Mouse (Mus musculus): ENCODE measurements around the gene Ppm1h. TPM values are rescaled to one million over a fixed set of nuclear protein-coding genes. Genes with fewer than 3 reads are reported as not detected.

The Ppm1h gene
- polyA plus RNA-seq, 1 experiment from 2014 or later, result 4.5 TPM

- Histone ChIP-seq H3K9me3 (replicated peaks) (no peaks in the 10 kb centered on the region), H3K36me3 (no peaks in the 10 kb centered on the region), H3K9ac (no peak overlapping the region), H3K4me1 (peaks cover 18% of the 10 kb centered on the region), H3K27ac (replicated peaks) (no peak overlapping the region), H3K4me3 (replicated peaks) (peak overlapping the region; percentile 73), H3K27me3 (peaks cover 17% of the 10 kb centered on the region), H3K4me2 (replicated peaks) (peak overlapping the region; percentile 99)
- no peak for ATAC-seq (ENCODE audit: insufficient number of reproducible peaks, low FRiP score, low TSS enrichment, low read depth)
- 3% methylated on average over 18 of the region's 19 CpGs for WGBS
These were observed 2.0 kb downstream of the Ppm1h start for GRCm38 (mm10) chr10:122680387-122681084.

GRCm38 (mm10) chr10:122681085-122681408, 2.5 kb downstream of the Ppm1h start:
- Histone ChIP-seq H3K9ac (no peak overlapping the region), H3K4me1 (peaks cover 18% of the 10 kb centered on the region), H3K4me3 (replicated peaks) (no peak overlapping the region), H3K27me3 (peaks cover 14% of the 10 kb centered on the region), H3K36me3 (no peaks in the 10 kb centered on the region), H3K9me3 (replicated peaks) (no peaks in the 10 kb centered on the region), H3K27ac (replicated peaks) (no peak overlapping the region), H3K4me2 (replicated peaks) (no peak overlapping the region)
- ATAC-seq (ENCODE audit: insufficient number of reproducible peaks, low FRiP score, low TSS enrichment, low read depth), result no peak
- 33% methylated on average over 4 of the region's 4 CpGs for WGBS

GRCm38 (mm10) chr10:122683819-122684330, 5.3 kb downstream of the Ppm1h start:
- no peak overlapping the region for H3K4me2 ChIP-seq (replicated peaks)
- no peak overlapping the region for H3K27ac ChIP-seq (replicated peaks)
- peaks cover 13% of the 10 kb centered on the region for H3K27me3 ChIP-seq
- H3K36me3 ChIP-seq, result no peaks in the 10 kb centered on the region
- H3K4me1 ChIP-seq, result peaks cover 14% of the 10 kb centered on the region
- no peak overlapping the region for H3K9ac ChIP-seq
- no peak overlapping the region for H3K4me3 ChIP-seq (replicated peaks)
- H3K9me3 ChIP-seq (replicated peaks), result no peaks in the 10 kb centered on the region
- 80% methylated on average over 5 of the region's 5 CpGs for WGBS
- no peak for ATAC-seq (ENCODE audit: insufficient number of reproducible peaks, low FRiP score, low TSS enrichment, low read depth)

- Histone ChIP-seq H3K36me3 (no peaks in the 10 kb centered on the region), H3K4me1 (peaks cover 4% of the 10 kb centered on the region), H3K27me3 (peaks cover 10% of the 10 kb centered on the region), H3K9me3 (replicated peaks) (no peaks in the 10 kb centered on the region), H3K4me3 (replicated peaks) (no peak overlapping the region), H3K4me2 (replicated peaks) (no peak overlapping the region), H3K27ac (replicated peaks) (no peak overlapping the region), H3K9ac (no peak overlapping the region)
- WGBS, result 18% methylated on average over 1 of the region's 1 CpGs
- no peak for ATAC-seq (ENCODE audit: insufficient number of reproducible peaks, low FRiP score, low TSS enrichment, low read depth)
These were observed 6.7 kb downstream of the Ppm1h start for GRCm38 (mm10) chr10:122685297-122685696.

GRCm38 (mm10) chr10:122685836-122686531, 7.4 kb downstream of the Ppm1h start:
- ATAC-seq (ENCODE audit: insufficient number of reproducible peaks, low FRiP score, low TSS enrichment, low read depth), result no peak
- 88% methylated on average over 19 of the region's 19 CpGs for WGBS
- Histone ChIP-seq H3K9ac (no peak overlapping the region), H3K4me1 (no peaks in the 10 kb centered on the region), H3K27ac (replicated peaks) (no peak overlapping the region), H3K4me2 (replicated peaks) (no peak overlapping the region), H3K4me3 (replicated peaks) (no peak overlapping the region), H3K27me3 (peaks cover 5% of the 10 kb centered on the region; the same call in 1 of the 2 replicates), H3K36me3 (no peaks in the 10 kb centered on the region), H3K9me3 (replicated peaks) (no peaks in the 10 kb centered on the region)

- WGBS, result 63% methylated on average over 6 of the region's 6 CpGs
- no peaks in the 10 kb centered on the region for H3K27me3 ChIP-seq
- H3K9me3 ChIP-seq (replicated peaks), result no peaks in the 10 kb centered on the region
- H3K4me1 ChIP-seq, result no peaks in the 10 kb centered on the region; the same call in 1 of the 2 replicates
- no peak for ATAC-seq (ENCODE audit: insufficient number of reproducible peaks, low FRiP score, low TSS enrichment, low read depth)
- no peak overlapping the region for H3K4me3 ChIP-seq (replicated peaks)
- no peak overlapping the region for H3K27ac ChIP-seq (replicated peaks)
- no peak overlapping the region for H3K9ac ChIP-seq
- no peak overlapping the region for H3K4me2 ChIP-seq (replicated peaks)
- no peaks in the 10 kb centered on the region for H3K36me3 ChIP-seq
These were observed 12.1 kb downstream of the Ppm1h start for GRCm38 (mm10) chr10:122690698-122691097.

GRCm38 (mm10) chr10:122693158-122693777, 14.7 kb downstream of the Ppm1h start:
- no peak overlapping the region for H3K4me3 ChIP-seq (replicated peaks)
- no peak overlapping the region for H3K9ac ChIP-seq
- WGBS, result 63% methylated on average over 12 of the region's 12 CpGs
- H3K27ac ChIP-seq (replicated peaks), result no peak overlapping the region
- ATAC-seq (ENCODE audit: insufficient number of reproducible peaks, low FRiP score, low TSS enrichment, low read depth), result no peak
- H3K36me3 ChIP-seq, result no peaks in the 10 kb centered on the region
- H3K27me3 ChIP-seq, result no peaks in the 10 kb centered on the region
- no peaks in the 10 kb centered on the region for H3K9me3 ChIP-seq (replicated peaks)
- H3K4me2 ChIP-seq (replicated peaks), result no peak overlapping the region
- no peaks in the 10 kb centered on the region; the same call in 1 of the 2 replicates for H3K4me1 ChIP-seq

GRCm38 (mm10) chr10:122693911-122694618, 15.5 kb downstream of the Ppm1h start:
- no peak for ATAC-seq (ENCODE audit: insufficient number of reproducible peaks, low FRiP score, low TSS enrichment, low read depth)
- H3K4me3 ChIP-seq (replicated peaks), result no peak overlapping the region
- no peaks in the 10 kb centered on the region for H3K9me3 ChIP-seq (replicated peaks)
- WGBS, result 49% methylated on average over 16 of the region's 17 CpGs
- H3K27me3 ChIP-seq, result no peaks in the 10 kb centered on the region
- no peaks in the 10 kb centered on the region for H3K36me3 ChIP-seq
- no peak overlapping the region for H3K9ac ChIP-seq
- no peak overlapping the region for H3K4me2 ChIP-seq (replicated peaks)
- H3K27ac ChIP-seq (replicated peaks), result no peak overlapping the region
- no peaks in the 10 kb centered on the region; the same call in 1 of the 2 replicates for H3K4me1 ChIP-seq

- ATAC-seq (ENCODE audit: insufficient number of reproducible peaks, low FRiP score, low TSS enrichment, low read depth), result no peak
- H3K9ac ChIP-seq, result no peak overlapping the region
- no peak overlapping the region for H3K4me2 ChIP-seq (replicated peaks)
- no peaks in the 10 kb centered on the region for H3K9me3 ChIP-seq (replicated peaks)
- H3K4me1 ChIP-seq, result no peaks in the 10 kb centered on the region; the same call in 1 of the 2 replicates
- H3K4me3 ChIP-seq (replicated peaks), result no peak overlapping the region
- H3K27ac ChIP-seq (replicated peaks), result no peak overlapping the region
- H3K36me3 ChIP-seq, result no peaks in the 10 kb centered on the region
- 97% methylated on average over 1 of the region's 1 CpGs for WGBS
- H3K27me3 ChIP-seq, result no peaks in the 10 kb centered on the region
These were observed 17.8 kb downstream of the Ppm1h start for GRCm38 (mm10) chr10:122696335-122696734.

GRCm38 (mm10) chr10:122698347-122698746, 19.8 kb downstream of the Ppm1h start:
- H3K36me3 ChIP-seq, result no peaks in the 10 kb centered on the region
- 88% methylated on average over 5 of the region's 5 CpGs for WGBS
- H3K9ac ChIP-seq, result no peak overlapping the region
- ATAC-seq (ENCODE audit: insufficient number of reproducible peaks, low FRiP score, low TSS enrichment, low read depth), result no peak
- H3K4me2 ChIP-seq (replicated peaks), result no peak overlapping the region
- H3K27me3 ChIP-seq, result no peaks in the 10 kb centered on the region
- H3K27ac ChIP-seq (replicated peaks), result no peak overlapping the region
- H3K9me3 ChIP-seq (replicated peaks), result no peaks in the 10 kb centered on the region
- no peaks in the 10 kb centered on the region; the same call in 1 of the 2 replicates for H3K4me1 ChIP-seq
- H3K4me3 ChIP-seq (replicated peaks), result no peak overlapping the region

GRCm38 (mm10) chr10:122704901-122705300, 26.3 kb downstream of the Ppm1h start:
- ATAC-seq (ENCODE audit: insufficient number of reproducible peaks, low FRiP score, low TSS enrichment, low read depth), result no peak
- WGBS, result 76% methylated on average over 5 of the region's 5 CpGs

More at GRCm38 (mm10) chr10:122704901-122705300, 26.3 kb downstream of the Ppm1h start:
- Histone ChIP-seq H3K9me3 (replicated peaks) (no peaks in the 10 kb centered on the region), H3K9ac (no peak overlapping the region), H3K27me3 (no peaks in the 10 kb centered on the region), H3K4me1 (no peaks in the 10 kb centered on the region), H3K4me3 (replicated peaks) (no peak overlapping the region), H3K27ac (replicated peaks) (no peak overlapping the region), H3K36me3 (no peaks in the 10 kb centered on the region), H3K4me2 (replicated peaks) (no peak overlapping the region)
